Mouse (Mus musculus) lung, adult 2 months (tissue): ENCODE data around the gene Psmd12. TPM values are rescaled to one million over a fixed set of nuclear protein-coding genes. Genes with fewer than 3 reads are reported as not detected.
A peak's percentile ranks its signal among the peaks of the same experiment; 100 is the strongest.
"Not testable (repeated sequence)": the region's sequence is repeated elsewhere in the genome, so short reads cannot be mapped to it uniquely, and the experiment has no call there.

ENCODE experiments used
- DNase-seq: peaks from one replicate; pipeline ENCODE4 v3.0.0; 2022
- H3K4me1 ChIP-seq: fragments of 200-500 bp; 2 replicates; pipeline ENCODE4 v1.6.1; 2011; ENCODE audit warnings: low read length; ENCODE audit not compliant: control insufficient read depth, insufficient read depth
- H3K4me3 ChIP-seq: fragments of 200-500 bp; replicated peaks from 2 replicates; pipeline ENCODE3; 2011; ENCODE audit warnings: low read depth, mild to moderate bottlenecking, control low read depth, low read length; ENCODE audit errors: extremely low read depth
- CTCF ChIP-seq: fragments of 200-500 bp; IDR thresholded peaks from 2 replicates; pipeline ENCODE4 v1.5.1; 2011; ENCODE audit warnings: mild to moderate bottlenecking, low read length, control low read depth; ENCODE audit not compliant: insufficient read depth
- POLR2A ChIP-seq: fragments of 200-500 bp; IDR thresholded peaks from 2 replicates; pipeline ENCODE4 v1.6.1; 2011; ENCODE audit warnings: low read depth, mild to moderate bottlenecking, control low read depth, low read length, borderline replicate concordance; ENCODE audit errors: extremely low read depth
- WGBS: fragments of 180-500 bp; shearing (Covaris S2); methylation state at CpG from one replicate; pipeline ENCODE4 v1.1.7; 2018; 5-methylcytosine and 5-hydroxymethylcytosine counted together
- polyA plus RNA-seq: library from polyadenylated mRNA; depleted of rRNA; stranded (reverse); fragments of >200 nt; gene quantifications from 2 replicates; pipeline ENCODE4 v1.2.3, GENCODE M21; 2012

Gene Psmd12
- polyA plus RNA-seq, 1 experiment = 12.9 TPM

DNA sequence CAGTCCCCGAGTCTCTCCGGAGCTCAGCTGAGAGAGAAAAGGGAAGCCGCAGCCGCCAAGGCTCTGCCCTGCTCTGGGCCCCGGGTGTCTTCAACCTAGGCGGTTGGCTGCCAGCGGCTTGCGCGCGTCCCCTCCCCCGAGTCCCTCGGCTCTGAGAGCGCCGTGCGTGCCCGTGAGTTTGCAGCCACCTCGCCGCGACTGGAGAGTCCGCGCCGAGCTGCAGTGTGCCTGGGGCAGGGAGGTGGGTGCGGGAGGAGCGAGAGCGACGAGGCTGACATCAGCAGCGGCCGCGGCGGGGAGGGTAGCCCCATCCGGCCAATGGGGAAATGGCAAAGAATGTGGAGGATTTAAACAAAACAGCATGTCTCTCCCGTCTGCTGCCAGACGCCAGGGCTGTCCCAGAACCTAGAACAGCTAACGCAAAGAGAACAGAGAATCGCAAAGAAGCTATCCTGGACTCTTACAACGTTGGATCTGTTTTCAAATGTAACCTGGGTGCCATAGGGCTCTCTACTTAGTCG, 8.7 kb upstream of the Psmd12 start, which contains the start of gene Pitpnc1:
Gene Pitpnc1 (minus strand): TSS at position 179 of the 521 bp plus-strand sequence.
- WGBS = under 1% methylated on average over 37 of the region's 37 CpGs
- TF ChIP-seq CTCF (no peak), POLR2A (peak; percentile 87)
- peak; percentile 81 for DNase-seq

GRCm38 (mm10) chr11:107471071-107471720, 8.1 kb upstream of the Psmd12 start:
- Histone ChIP-seq H3K4me3 (peak overlapping the region; percentile 78), H3K4me1 (peaks cover 5% of the 10 kb centered on the region)
- WGBS = 11% methylated on average over 11 of the region's 11 CpGs
- DNase-seq = no peak
- TF ChIP-seq CTCF = no peak
- TF ChIP-seq POLR2A = no peak

More for the DNA sequence above, 8.7 kb upstream of the Psmd12 start, which contains the start of gene Pitpnc1:
- Histone ChIP-seq H3K4me1 (peaks cover 5% of the 10 kb centered on the region), H3K4me3 (peak within 1 kb of the TSS; percentile 78)

- Histone ChIP-seq H3K4me1 (peaks cover 5% of the 10 kb centered on the region), H3K4me3 (peak overlapping the region; percentile 19)
- no peak for DNase-seq
- 93% methylated on average over 3 of the region's 3 CpGs for WGBS
- TF ChIP-seq CTCF (no peak), POLR2A (no peak)
Observed at GRCm38 (mm10) chr11:107472304-107472703, 7.0 kb upstream of the Psmd12 start.

DNA sequence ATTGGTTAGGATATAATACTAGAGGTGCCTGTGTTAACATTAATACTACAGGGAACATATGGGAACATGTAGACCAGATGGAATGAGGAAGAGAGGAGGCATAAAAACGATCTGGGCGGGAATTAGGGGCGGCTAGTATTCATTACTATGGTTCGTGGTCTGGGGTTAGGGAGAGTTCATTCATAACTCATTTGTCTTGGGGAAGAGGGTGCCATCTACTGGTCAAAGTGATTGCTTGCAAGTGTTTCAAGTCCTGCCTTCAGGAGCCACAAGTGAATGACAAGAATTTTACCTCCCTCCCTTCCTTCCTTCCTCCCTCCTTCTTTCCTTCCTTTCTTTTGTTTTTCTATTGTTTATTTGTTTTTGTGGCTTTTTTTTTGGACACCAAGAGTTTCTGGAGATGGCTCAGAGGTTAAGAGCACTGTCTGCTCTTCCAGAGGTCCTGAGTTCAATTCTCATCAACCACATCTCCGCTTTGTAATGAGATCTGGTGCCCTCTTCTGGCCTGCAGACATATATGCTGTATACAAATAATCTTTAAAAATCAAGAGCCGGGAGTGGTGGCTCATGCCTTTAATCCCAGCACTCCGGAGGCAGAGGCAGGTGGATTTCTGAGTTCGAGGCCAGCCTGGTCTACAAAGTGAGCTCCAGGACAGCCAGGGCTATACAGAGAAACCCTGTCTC, 6.0 kb upstream of the Psmd12 start:
- Histone ChIP-seq H3K4me1 (peaks cover 2% of the 10 kb centered on the region), H3K4me3 (no peak overlapping the region)
- TF ChIP-seq POLR2A (no peak), CTCF (peak; percentile 67)
- WGBS = 18% methylated on average over 8 of the region's 8 CpGs
- DNase-seq = peak; percentile 14

DNA sequence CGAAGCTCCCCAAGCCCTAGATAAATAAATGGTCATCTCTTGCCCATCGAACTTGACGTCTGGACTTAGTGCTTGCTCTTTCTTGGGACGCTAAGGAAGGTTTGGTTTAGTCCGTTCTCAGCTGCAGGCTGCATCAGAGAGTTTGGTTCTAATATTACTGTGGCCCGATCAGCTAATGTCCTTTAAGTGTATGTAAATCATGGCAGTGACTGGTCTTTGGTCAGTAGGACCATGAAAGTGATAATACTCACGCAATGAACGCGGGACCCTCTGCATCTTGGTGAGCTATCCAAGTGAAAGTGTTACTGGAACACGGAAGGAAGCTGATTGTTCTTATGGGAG, 549 bp downstream of the Psmd12 start:
- no peak for DNase-seq
- Histone ChIP-seq H3K4me3 (peak overlapping the region; percentile 90), H3K4me1 (peaks cover 4% of the 10 kb centered on the region)
- WGBS = under 1% methylated on average over 10 of the region's 10 CpGs
- TF ChIP-seq POLR2A (no peak), CTCF (no peak)

DNA sequence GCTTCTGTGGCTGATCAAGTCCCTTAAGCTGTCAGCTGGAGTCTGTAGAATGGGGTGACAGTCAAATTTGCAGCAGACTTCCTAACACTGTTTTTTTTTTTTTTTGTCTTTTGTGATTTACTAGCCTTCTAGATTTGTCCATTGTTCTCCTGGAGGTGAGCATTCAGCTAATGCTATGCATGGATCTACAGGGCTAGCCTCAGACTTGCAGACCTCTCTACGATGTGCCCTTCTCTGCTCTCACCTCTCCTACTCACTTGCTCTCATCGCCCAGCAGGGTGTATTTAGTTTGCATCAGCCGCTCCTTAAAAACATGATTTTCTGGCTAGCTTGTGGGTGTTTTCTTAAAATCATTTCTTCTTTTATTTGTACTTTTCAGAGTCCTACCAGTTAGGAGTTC, 5.1 kb downstream of the Psmd12 start:
- Histone ChIP-seq H3K4me1 (peaks cover 4% of the 10 kb centered on the region), H3K4me3 (no peak overlapping the region)
- DNase-seq = no peak
- WGBS = 86% methylated on average over 3 of the region's 3 CpGs
- TF ChIP-seq CTCF (no peak), POLR2A (no peak)

- Histone ChIP-seq H3K4me3 (no peak overlapping the region), H3K4me1 (no peaks in the 10 kb centered on the region)
- no peak for TF ChIP-seq POLR2A
- TF ChIP-seq CTCF = no peak
- DNase-seq = no peak
- 82% methylated on average over 8 of the region's 8 CpGs for WGBS
Observed at GRCm38 (mm10) chr11:107502801-107503200, 23.5 kb downstream of the Psmd12 start.

DNA sequence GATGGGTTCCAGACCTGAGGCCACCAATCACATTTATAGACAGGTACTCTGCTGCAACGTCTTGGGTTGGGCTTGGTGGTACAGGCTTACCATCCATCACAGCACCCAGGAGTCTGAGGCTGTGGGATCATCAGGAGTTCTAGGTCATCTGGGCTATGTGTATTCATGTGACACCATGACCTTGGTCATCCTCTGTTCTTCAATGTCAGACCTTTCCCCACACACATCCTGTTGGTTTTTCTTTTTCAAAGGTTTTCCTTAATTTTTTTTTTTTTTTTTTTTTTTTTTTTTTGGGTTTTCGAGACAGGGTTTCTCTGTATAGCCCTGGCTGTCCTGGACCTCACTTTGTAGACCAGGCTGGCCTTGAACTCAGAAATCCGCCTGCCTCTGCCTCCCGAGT, 25.1 kb downstream of the Psmd12 start:
- H3K4me1 ChIP-seq, H3K4me3 ChIP-seq, DNase-seq: not testable (repeated sequence)
- WGBS = 92% methylated on average over 3 of the region's 4 CpGs

GRCm38 (mm10) chr11:107506260-107506659, 27.0 kb downstream of the Psmd12 start:
- 62% methylated on average over 1 of the region's 1 CpGs for WGBS
- Histone ChIP-seq H3K4me1 (no peaks in the 10 kb centered on the region), H3K4me3 (no peak overlapping the region)
- TF ChIP-seq POLR2A (no peak), CTCF (peak; percentile 27; the same call in 1 of the 2 replicates)
- peak; percentile 14 for DNase-seq

- WGBS = 25% methylated on average over 11 of the region's 11 CpGs
- H3K4me3 ChIP-seq = no peak overlapping the region
- H3K4me1 ChIP-seq = no peaks in the 10 kb centered on the region
- DNase-seq = no peak
- TF ChIP-seq CTCF (peak; percentile 35), POLR2A (no peak)
Observed at GRCm38 (mm10) chr11:107509631-107510338, 30.5 kb downstream of the Psmd12 start.
